Mouse (Mus musculus) embryonic facial prominence, embryonic 15.5 days (tissue): ENCODE measurements around the gene Pdk1. TPM values are rescaled to one million over a fixed set of nuclear protein-coding genes. Genes with fewer than 3 reads are reported as not detected.
A peak's percentile ranks its signal among the peaks of the same experiment; 100 is the strongest.

ENCODE experiments used
- ATAC-seq: fragments of 200-750 bp; cut with Nextera tagmentation; 2 replicates; pipeline ENCODE4 v1.8.0; 2017; ENCODE audit warnings: low read depth, moderate TSS enrichment; ENCODE audit not compliant: insufficient number of reproducible peaks, low FRiP score, low TSS enrichment
- H3K27ac ChIP-seq: fragments of 300-500 bp; sonication (generic); replicated peaks from 2 replicates; pipeline ENCODE4 v1.5.1; 2015; ENCODE audit warnings: mild to moderate bottlenecking, inconsistent platforms
- H3K27me3 ChIP-seq: fragments of 300-500 bp; sonication (generic); 2 replicates; pipeline ENCODE4 v1.6.1; 2015; ENCODE audit warnings: inconsistent platforms
- H3K36me3 ChIP-seq: fragments of 300-500 bp; sonication (generic); 2 replicates; pipeline ENCODE4 v1.6.1; 2015; ENCODE audit warnings: mild to moderate bottlenecking, inconsistent platforms
- H3K4me1 ChIP-seq: fragments of 300-500 bp; sonication (generic); 2 replicates; pipeline ENCODE4 v1.6.1; 2015; ENCODE audit warnings: inconsistent platforms
- H3K4me2 ChIP-seq: fragments of 300-500 bp; sonication (generic); replicated peaks from 2 replicates; pipeline ENCODE4 v1.6.1; 2015; ENCODE audit warnings: mild to moderate bottlenecking, inconsistent platforms
- H3K4me3 ChIP-seq: fragments of 300-500 bp; sonication (generic); replicated peaks from 2 replicates; pipeline ENCODE4 v1.5.1; 2015; ENCODE audit warnings: mild to moderate bottlenecking, inconsistent platforms
- H3K9ac ChIP-seq: fragments of 300-500 bp; sonication (generic); 2 replicates; pipeline ENCODE4 v1.6.1; 2015; ENCODE audit warnings: inconsistent platforms
- H3K9me3 ChIP-seq: fragments of 300-500 bp; sonication (generic); replicated peaks from 2 replicates; pipeline ENCODE4 v1.6.1; 2016; ENCODE audit warnings: inconsistent platforms
- WGBS: fragments of 180-500 bp; shearing (Covaris S2); methylation state at CpG from one replicate; pipeline ENCODE4 v1.1.7; 2015; 5-methylcytosine and 5-hydroxymethylcytosine counted together
- polyA plus RNA-seq: library from polyadenylated mRNA; unstranded; fragments of >200 nt; fragmentation: Nextera tagmentation; extraction: Ambion mirVana; gene quantifications from 2 replicates; pipeline ENCODE4 v1.2.1, GENCODE M21; 2015

Gene Pdk1
- polyA plus RNA-seq, 1 experiment from 2014 or later = 58.1 TPM

GRCm38 (mm10) chr2:71874422-71874821 lies 1.4 kb downstream of the Pdk1 start:
- ATAC-seq = no peak
- peak overlapping the region; percentile 77 for H3K4me3 ChIP-seq
- H3K4me2 ChIP-seq = peak overlapping the region; percentile 84
- no peaks in the 10 kb centered on the region for H3K9me3 ChIP-seq
- H3K27me3 ChIP-seq = no peaks in the 10 kb centered on the region
- WGBS = 58% methylated on average over 2 of the region's 2 CpGs
- H3K4me1 ChIP-seq = peaks cover 19% of the 10 kb centered on the region
- no peak overlapping the region for H3K9ac ChIP-seq
- no peak overlapping the region for H3K27ac ChIP-seq
- peaks cover 5% of the 10 kb centered on the region; the same call in 1 of the 2 replicates for H3K36me3 ChIP-seq

GRCm38 (mm10) chr2:71874836-71875235 lies 1.8 kb downstream of the Pdk1 start:
- WGBS = 65% methylated on average over 2 of the region's 2 CpGs
- ATAC-seq = no peak
- H3K4me2 ChIP-seq = peak overlapping the region; percentile 84
- H3K27ac ChIP-seq = no peak overlapping the region
- H3K4me1 ChIP-seq = peaks cover 19% of the 10 kb centered on the region
- H3K36me3 ChIP-seq = peaks cover 8% of the 10 kb centered on the region; the same call in 1 of the 2 replicates
- no peaks in the 10 kb centered on the region for H3K27me3 ChIP-seq
- H3K9ac ChIP-seq = no peak overlapping the region
- H3K9me3 ChIP-seq = no peaks in the 10 kb centered on the region
- H3K4me3 ChIP-seq = no peak overlapping the region

GRCm38 (mm10) chr2:71877865-71878264 lies 4.8 kb downstream of the Pdk1 start:
- Histone ChIP-seq H3K4me1 (peaks cover 19% of the 10 kb centered on the region), H3K27me3 (no peaks in the 10 kb centered on the region), H3K36me3 (peaks cover 25% of the 10 kb centered on the region), H3K4me3 (no peak overlapping the region), H3K9ac (no peak overlapping the region), H3K27ac (no peak overlapping the region), H3K4me2 (no peak overlapping the region), H3K9me3 (no peaks in the 10 kb centered on the region)
- no peak for ATAC-seq
- WGBS = 90% methylated on average over 4 of the region's 4 CpGs

- H3K4me3 ChIP-seq = no peak overlapping the region
- H3K4me1 ChIP-seq = peaks cover 19% of the 10 kb centered on the region
- no peak overlapping the region for H3K9ac ChIP-seq
- no peaks in the 10 kb centered on the region for H3K9me3 ChIP-seq
- no peak overlapping the region for H3K4me2 ChIP-seq
- no peaks in the 10 kb centered on the region for H3K27me3 ChIP-seq
- 74% methylated on average over 2 of the region's 2 CpGs for WGBS
- no peak for ATAC-seq
- no peak overlapping the region for H3K27ac ChIP-seq
- H3K36me3 ChIP-seq = peaks cover 31% of the 10 kb centered on the region
These were observed 5.4 kb downstream of the Pdk1 start for GRCm38 (mm10) chr2:71878441-71878840.

GRCm38 (mm10) chr2:71878943-71879342 lies 5.9 kb downstream of the Pdk1 start:
- peaks cover 14% of the 10 kb centered on the region; the same call in 1 of the 2 replicates for H3K4me1 ChIP-seq
- no peak overlapping the region for H3K9ac ChIP-seq
- H3K9me3 ChIP-seq = no peaks in the 10 kb centered on the region
- H3K27ac ChIP-seq = no peak overlapping the region
- H3K4me3 ChIP-seq = no peak overlapping the region
- H3K27me3 ChIP-seq = no peaks in the 10 kb centered on the region
- H3K36me3 ChIP-seq = peaks cover 34% of the 10 kb centered on the region
- no peak overlapping the region for H3K4me2 ChIP-seq
- no peak for ATAC-seq

GRCm38 (mm10) chr2:71882914-71883651 lies 10.1 kb downstream of the Pdk1 start:
- no peak overlapping the region for H3K4me3 ChIP-seq
- 0 out of 2 replicates have a peak, but pooled peaks have one; percentile 34 for ATAC-seq
- H3K27me3 ChIP-seq = no peaks in the 10 kb centered on the region
- no peak overlapping the region for H3K27ac ChIP-seq
- peaks cover 57% of the 10 kb centered on the region for H3K36me3 ChIP-seq
- H3K9me3 ChIP-seq = no peaks in the 10 kb centered on the region
- H3K4me1 ChIP-seq = no peaks in the 10 kb centered on the region
- WGBS = 81% methylated on average over 19 of the region's 19 CpGs
- H3K4me2 ChIP-seq = no peak overlapping the region
- H3K9ac ChIP-seq = no peak overlapping the region

GRCm38 (mm10) chr2:71887269-71887668 lies 14.2 kb downstream of the Pdk1 start:
- Histone ChIP-seq H3K4me1 (no peaks in the 10 kb centered on the region), H3K4me2 (no peak overlapping the region), H3K27me3 (no peaks in the 10 kb centered on the region), H3K4me3 (no peak overlapping the region), H3K27ac (no peak overlapping the region), H3K9me3 (no peaks in the 10 kb centered on the region), H3K9ac (no peak overlapping the region), H3K36me3 (peaks cover 66% of the 10 kb centered on the region)
- ATAC-seq = no peak
- 93% methylated on average over 4 of the region's 4 CpGs for WGBS

- peaks cover 67% of the 10 kb centered on the region for H3K36me3 ChIP-seq
- H3K27ac ChIP-seq = no peak overlapping the region
- H3K4me3 ChIP-seq = no peak overlapping the region
- 73% methylated on average over 4 of the region's 4 CpGs for WGBS
- ATAC-seq = no peak
- H3K9me3 ChIP-seq = no peaks in the 10 kb centered on the region
- no peak overlapping the region for H3K9ac ChIP-seq
- no peaks in the 10 kb centered on the region for H3K27me3 ChIP-seq
- no peaks in the 10 kb centered on the region for H3K4me1 ChIP-seq
- no peak overlapping the region for H3K4me2 ChIP-seq
These were observed 15.4 kb downstream of the Pdk1 start for GRCm38 (mm10) chr2:71888437-71888836.

GRCm38 (mm10) chr2:71891536-71891935 lies 18.5 kb downstream of the Pdk1 start:
- no peak for ATAC-seq
- WGBS = 85% methylated on average over 2 of the region's 2 CpGs
- Histone ChIP-seq H3K4me3 (no peak overlapping the region), H3K27me3 (no peaks in the 10 kb centered on the region), H3K9ac (no peak overlapping the region), H3K36me3 (peaks cover 54% of the 10 kb centered on the region), H3K4me1 (no peaks in the 10 kb centered on the region), H3K27ac (no peak overlapping the region), H3K9me3 (no peaks in the 10 kb centered on the region), H3K4me2 (no peak overlapping the region)

GRCm38 (mm10) chr2:71892741-71893349 lies 19.8 kb downstream of the Pdk1 start:
- Histone ChIP-seq H3K4me1 (no peaks in the 10 kb centered on the region), H3K4me2 (no peak overlapping the region), H3K4me3 (no peak overlapping the region), H3K27me3 (no peaks in the 10 kb centered on the region), H3K36me3 (peaks cover 55% of the 10 kb centered on the region), H3K9ac (no peak overlapping the region), H3K27ac (no peak overlapping the region), H3K9me3 (no peaks in the 10 kb centered on the region)
- ATAC-seq = no peak
- WGBS = 92% methylated on average over 7 of the region's 7 CpGs

GRCm38 (mm10) chr2:71895596-71896286 lies 22.7 kb downstream of the Pdk1 start:
- Histone ChIP-seq H3K27me3 (no peaks in the 10 kb centered on the region), H3K9me3 (no peaks in the 10 kb centered on the region), H3K27ac (no peak overlapping the region), H3K9ac (no peak overlapping the region), H3K4me1 (no peaks in the 10 kb centered on the region), H3K36me3 (peaks cover 34% of the 10 kb centered on the region), H3K4me3 (no peak overlapping the region), H3K4me2 (no peak overlapping the region)
- 83% methylated on average over 13 of the region's 13 CpGs for WGBS
- no peak for ATAC-seq
